Mouse (Mus musculus) urinary bladder, adult 2 months (tissue): ENCODE results near the gene Ece1. TPM values are rescaled to one million over a fixed set of nuclear protein-coding genes. Genes with fewer than 3 reads are reported as not detected.
"Not testable (repeated sequence)": the region's sequence is repeated elsewhere in the genome, so short reads cannot be mapped to it uniquely, and the experiment has no call there.

Source experiments
- DNase-seq: peaks from one replicate; pipeline ENCODE4 v3.0.0; 2022; ENCODE audit warnings: low spot score
- polyA plus RNA-seq: library from polyadenylated mRNA; depleted of rRNA; stranded (reverse); fragments of >200 nt; gene quantifications from 2 replicates; pipeline ENCODE4 v1.2.3, GENCODE M21; 2012

Ece1 gene
- polyA plus RNA-seq, 1 experiment, result 30.0 TPM

DNA sequence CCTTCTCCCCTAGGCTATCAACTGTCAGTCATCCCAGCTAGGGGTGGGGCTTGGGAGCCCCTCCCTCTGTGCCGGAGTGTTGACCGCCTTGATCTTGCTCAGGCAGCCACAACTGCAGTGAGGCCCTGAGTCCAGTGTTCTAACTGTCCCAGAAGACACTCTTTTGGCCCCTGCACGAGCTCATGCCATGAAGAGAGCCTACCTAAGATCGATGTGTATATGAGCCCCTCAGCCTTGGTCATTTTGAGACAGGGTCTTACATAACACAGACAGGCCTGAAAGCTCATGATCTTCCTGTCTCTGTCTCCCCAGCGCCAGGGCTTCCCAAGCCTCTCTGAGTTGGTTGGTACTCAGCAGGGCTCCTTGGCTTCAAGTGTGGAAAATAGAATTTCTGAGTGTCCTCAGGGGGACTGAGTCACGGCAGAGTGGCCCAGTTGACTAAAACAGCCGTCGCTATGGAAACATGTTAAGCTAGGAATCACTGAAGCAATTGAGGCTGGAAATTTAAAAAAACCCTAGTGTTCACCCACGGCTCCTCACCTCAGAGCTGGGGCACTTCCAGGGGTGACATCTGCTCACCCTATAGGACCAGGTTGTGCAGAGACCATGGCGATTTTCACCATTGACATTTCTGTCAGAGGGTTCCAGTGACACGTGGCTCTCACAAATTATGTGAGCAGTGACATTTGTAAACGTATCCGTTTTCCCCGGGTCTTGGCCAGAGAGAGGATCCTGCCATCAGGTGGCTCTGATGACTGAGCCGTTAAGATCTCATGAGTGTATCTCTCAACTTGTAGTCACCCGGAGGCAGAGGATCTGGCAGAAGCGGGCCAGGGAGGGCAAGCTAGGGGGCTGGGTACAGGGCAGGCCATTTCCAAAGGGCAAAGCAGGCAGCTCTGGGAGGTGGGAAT, 80.1 kb downstream of the Ece1 start:
- DNase-seq, result no peak

DNA sequence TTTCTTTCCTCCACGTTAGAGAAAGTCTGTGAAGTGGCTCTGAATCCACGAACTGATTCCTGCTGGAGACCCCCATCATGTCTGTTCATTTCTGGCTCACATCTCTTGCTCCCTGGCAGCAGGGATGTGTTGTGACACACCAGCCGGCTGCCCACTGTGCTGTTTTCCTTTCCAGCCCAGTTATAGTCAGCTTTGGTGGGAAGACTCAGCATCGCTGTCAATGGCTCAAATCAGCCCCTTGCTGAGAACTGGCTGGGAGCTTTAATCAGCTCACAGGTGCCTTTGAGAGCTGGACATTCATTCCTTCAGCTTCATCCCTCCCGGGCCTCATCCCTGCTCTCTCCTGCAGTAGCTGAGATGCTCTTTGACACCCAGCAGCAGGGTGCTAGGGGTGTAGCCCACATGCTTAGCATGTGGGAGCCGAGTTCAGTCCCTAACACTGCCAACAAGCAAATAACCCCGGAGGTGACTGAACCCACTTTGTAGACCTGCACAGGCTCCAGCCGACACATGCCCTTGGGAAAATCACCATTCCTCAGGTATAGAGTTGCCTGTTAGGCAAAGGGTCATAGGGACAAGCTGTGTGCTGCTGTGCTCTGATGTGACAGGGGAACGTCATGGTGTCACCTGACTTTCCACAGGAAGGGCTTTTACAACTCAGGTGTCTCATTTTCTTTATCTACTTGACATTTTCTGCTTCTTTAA, 80.9 kb downstream of the Ece1 start:
- no peak for DNase-seq

DNA sequence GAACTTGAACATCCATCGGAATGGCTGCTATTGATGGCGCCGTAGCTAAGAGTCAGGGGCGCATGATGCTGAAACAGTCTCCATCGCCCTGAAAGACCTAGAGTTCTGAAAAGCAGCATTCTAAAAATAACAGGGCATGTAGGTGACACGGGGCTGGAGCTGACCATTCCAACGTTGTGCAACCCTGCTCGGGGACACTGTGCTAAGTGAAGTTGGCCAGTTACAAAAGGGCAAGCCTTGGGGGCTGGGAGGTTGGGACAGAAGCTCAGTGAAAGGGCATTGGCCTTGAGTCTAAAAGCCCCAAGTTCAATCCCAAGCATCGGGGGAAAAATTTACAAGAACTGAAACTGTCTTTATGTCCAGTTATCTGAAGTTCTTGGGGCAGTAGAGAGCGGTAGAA, 81.5 kb downstream of the Ece1 start:
- no peak for DNase-seq

DNA sequence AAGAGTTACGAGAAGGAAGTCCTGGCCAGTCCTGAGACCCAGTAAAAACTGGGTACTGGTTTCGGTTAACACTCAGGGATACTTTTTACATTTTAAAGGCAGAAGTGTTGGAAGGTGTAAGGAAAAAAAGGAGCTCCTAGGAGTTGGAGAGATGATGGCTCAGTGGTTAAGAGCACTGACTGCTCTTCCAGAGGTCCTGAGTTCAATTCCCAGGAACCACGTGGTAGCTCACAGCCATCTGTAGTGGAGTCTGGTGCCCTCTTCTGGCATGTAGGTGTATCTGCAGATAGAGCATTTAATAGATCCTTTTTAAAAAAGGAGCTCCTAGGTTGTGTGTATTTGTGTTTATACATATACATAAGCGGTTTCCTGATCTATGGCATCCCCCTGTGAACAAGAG, 83.3 kb downstream of the Ece1 start:
- no peak for DNase-seq

DNA sequence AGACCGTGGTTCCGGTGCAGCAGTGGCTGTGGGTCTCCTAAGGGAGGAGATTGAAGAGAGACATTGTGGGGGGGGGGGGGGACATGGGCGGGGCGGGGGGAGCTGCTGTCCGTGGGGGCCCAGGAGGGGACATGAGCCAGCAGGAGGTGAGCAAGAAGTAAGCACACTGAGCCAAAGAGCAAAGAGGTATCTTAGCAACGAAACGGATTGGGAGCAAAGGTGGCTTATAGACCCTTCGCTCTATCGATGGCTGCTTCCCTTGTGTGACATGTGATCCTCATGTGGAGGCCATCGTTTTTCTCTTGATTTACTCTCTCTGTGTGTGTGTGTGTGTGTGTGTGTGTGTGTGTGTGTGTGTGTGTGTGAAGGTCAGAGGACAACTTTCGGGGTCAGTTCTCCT, 84.4 kb downstream of the Ece1 start:
- no peak for DNase-seq

DNA sequence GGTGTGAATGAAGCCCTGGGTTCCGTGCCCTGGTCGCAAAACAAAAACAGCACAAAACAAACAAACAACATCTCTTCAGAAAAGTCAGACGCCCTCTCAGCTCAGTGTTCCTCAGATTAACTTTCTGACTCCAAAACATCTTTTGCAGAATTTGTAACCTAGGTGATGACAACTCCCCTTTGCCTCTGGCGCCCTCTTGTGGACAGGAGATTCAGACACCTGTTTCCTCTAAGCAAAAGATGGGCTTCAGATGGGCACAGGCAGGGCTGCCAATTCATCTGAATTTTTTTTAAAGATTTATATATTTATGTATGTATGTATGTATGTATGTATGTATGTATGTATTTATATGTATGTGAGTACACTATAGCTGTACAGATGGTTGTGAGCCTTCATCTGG, 90.8 kb downstream of the Ece1 start:
- DNase-seq, result peak; percentile 56

DNA sequence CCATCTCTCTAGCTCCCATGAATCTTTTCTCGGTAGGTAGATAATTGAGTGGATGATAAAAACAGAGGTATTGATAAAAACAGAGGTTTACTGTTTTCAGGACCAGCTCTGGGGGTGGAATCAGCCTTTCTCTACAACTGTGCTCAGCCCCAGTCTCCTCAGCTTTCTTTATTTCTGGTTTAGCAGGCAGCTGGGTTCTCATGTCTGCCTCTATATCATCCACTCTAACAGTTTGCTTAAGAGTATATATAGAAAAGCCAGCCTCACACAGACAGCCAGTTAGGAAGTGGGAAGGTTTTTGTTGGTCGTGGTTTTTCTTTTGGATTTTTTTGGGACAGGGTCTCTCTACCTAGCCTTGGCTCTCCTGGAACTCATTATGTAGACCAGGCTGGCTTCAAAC, 92.1 kb downstream of the Ece1 start:
- DNase-seq, result no peak

DNA sequence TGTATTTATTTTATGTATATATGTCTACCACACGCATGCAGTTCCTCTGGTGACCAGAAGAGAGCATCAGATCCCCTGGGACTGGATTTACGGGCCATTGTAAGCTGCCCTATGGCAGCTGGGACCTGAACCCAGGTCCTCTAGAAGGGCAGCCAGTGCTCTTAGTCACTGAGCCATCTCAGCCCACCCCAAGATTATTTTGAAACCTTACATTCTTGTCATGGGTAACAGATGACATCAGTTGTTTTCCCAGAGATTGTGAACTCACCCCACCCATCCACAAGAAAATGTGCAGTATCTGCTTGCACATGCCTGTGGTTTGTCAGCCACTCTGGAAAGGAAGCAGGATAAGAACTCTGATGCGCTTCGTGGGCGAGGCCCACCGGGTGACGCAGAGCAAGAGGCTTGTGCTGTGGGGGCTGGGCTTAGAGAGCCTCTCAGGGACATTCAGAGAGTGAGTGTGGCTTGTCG, 92.9 kb downstream of the Ece1 start:
- no peak for DNase-seq

DNA sequence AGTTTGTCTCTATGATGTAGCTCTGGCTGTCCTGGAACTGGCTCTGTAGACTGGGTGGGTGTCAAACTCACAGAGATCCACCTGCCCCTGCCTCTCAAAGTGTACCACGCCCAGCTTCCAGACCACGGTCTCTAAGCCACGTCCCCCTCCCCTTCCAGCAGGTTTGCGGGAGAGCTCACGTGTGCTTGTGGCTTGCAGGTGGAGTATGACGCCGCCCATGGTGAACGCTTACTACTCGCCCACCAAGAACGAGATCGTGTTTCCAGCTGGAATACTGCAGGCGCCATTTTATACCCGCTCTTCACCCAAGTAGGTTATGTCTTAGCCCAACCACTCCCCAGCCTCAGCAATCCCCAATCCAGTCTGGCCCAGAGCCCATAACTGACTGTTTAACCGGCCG, 94.2 kb downstream of the Ece1 start:
- DNase-seq, result no peak

DNA sequence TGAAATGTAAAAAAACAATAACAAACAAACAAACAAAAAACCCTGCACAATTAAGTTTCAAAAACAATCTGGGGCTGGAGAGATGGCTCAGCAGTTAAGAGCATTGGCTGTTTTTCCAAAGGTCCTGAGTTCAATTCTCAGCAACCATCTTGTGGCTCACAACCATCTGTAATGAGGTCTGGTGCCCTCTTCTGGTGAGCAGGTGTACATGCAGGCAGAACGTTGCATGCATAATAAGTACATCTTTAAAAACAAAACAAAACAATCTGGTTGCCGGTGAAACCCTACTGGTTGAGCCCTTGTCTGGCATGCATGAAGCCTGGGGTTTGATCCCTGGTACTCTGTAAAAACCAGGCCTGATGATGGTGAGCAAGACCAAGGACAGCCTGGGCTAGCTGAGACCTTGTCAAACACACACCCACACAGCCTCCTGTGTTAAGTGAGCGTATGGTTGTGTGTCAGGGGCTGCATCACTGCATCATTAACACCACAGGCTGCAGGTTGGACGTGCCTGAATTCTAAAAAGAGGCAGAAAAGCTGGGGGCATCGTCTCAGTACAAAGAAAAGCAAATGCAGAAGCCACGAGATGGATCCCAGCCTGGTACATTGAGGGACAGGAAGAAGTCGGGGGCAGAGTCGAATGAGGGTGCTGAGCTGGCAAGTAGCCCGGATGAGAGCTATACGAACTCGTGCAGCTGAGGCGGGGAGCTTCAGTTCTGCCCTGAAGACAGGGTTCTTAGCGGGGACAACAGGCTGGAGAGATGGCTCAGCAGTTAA, 98.0 kb downstream of the Ece1 start:
- no peak for DNase-seq

DNA sequence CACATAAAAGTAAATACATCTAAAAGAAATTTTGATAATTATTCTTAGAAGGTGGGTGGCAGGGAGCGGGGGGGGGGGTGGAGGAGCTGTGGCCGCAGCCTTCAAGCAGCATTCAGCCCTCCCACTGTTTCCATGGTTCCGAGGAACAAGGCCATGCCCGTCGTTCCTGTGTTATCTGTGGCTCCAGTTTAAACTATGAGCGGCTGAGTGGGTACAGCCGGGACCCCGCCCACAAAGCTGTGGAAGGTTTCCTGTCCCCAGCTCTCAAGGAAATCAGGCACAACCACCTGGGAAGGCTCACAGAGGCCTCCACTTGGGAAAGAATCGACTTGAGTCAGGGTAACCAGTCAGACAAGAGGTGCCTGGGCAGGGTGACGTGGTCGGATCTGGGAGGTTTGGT, 98.7 kb downstream of the Ece1 start:
- no peak for DNase-seq

DNA sequence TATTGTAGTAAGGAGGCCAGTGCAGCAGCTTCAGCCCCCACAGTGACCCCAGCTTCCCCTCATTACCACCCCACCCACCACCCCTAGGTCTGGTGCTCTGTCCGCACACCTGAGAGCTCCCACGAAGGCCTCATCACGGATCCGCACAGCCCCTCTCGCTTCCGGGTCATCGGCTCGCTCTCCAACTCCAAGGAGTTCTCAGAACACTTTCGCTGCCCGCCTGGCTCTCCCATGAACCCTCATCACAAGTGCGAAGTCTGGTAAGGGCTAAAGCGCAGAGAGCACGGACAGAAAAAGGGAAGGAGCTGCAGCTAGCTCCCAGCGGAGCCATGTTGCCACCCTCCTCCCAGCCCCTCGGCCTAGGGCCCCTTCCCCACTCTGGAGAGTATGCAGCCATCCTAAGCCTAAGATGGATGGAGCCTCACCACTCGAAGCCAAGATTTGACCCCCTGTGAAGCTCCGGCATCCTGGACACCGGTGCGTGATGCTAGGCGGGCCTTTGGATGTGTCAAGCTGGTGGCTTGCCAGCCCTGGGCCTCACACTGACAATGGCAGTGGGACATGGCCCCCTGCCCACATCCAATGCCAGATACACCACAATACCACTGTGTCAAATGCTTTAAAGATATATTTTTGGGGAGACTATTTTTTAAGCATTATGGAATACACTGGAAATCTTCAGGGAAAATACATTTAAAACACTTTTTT, 100.8 kb downstream of the Ece1 start:
- no peak for DNase-seq

DNA sequence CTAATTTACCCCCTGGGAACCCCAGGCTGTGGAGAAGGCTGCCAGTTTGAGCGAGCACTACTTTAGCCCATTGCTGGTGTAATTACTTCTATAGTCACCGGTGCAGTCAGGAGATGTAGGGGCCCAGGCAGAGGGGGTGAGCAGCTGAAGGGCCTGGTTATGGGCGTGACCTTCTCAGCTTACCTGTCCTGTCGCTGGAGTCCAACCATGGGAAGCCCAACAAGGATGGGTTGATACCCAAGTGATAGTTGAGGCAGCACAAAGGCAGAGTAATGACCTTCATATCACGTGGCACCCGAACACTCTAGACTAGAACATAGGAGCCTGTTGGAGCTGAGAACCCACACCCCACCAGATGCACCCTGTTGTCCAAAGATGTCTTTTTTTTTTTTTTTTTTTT, 101.4 kb downstream of the Ece1 start:
- DNase-seq, result no peak

DNA sequence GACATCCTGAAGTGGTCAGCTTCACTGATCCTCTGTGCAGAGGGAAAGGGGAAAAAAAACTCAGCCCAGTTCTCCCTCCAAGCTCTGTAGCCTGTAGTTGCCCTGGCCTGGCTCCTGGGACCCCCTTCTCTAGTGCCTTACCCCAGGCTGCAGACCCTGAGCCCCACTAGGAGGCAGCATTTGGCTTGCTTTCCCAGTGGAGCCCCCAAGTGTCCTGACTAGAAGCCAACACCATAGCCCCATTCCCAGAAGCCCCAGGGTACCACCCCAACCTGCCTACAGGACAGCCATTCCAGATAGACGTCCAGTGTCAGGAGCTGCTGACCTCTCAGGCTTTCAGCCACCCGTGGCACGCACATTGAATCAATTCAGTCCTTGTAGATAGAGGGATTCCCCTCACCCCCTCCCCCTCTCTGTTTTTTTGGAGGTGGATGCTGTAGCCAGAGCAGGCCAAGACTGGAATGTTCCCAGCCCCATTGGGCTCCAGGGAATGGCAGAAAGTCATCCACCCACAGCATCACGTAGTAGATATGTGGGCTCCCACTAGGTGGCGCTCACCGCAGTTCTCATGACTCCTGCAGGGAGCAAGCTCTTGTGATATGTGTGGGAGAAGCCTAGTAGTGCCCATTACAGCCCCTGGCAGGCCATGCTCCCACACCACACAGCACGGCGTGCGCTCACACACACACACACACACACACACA, 102.0 kb downstream of the Ece1 start:
- peak; percentile 62 for DNase-seq

DNA sequence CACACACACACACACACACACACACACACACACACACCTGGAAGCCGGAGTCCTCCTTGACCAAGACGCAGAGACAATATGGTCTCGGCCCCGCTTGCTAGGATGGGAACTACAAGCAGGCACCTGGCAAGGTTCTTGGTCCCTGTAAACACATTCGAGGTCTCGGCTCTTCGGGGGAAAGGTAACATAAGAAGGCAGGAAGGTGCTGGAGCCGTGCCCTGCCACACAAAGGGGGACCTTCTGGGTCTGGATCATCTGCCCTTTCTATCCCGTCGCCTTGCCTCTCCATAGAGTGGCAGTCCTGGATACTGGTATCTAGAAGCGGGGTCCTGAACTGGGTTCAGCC, 102.5 kb downstream of the Ece1 start:
- DNase-seq, result no peak

DNA sequence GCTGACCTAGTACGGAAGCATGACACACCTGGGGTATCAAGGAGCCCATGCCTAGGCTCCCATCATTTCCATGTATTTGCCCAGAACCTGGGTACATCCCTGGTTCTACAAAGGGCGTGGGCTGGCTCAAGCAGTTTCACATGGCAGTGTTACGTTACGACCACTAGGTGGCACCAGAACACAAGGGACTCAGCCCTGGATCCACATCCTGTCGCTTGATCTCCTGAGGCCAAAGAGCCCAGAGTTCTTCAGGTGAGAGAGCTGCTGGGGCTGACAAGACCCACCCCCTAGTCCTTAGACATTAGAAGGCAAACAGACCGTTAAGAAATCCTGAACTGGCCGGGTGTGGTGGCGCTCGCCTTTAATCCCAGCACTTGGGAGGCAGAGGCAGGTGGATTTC, 106.2 kb downstream of the Ece1 start:
- DNase-seq, result no peak

DNA sequence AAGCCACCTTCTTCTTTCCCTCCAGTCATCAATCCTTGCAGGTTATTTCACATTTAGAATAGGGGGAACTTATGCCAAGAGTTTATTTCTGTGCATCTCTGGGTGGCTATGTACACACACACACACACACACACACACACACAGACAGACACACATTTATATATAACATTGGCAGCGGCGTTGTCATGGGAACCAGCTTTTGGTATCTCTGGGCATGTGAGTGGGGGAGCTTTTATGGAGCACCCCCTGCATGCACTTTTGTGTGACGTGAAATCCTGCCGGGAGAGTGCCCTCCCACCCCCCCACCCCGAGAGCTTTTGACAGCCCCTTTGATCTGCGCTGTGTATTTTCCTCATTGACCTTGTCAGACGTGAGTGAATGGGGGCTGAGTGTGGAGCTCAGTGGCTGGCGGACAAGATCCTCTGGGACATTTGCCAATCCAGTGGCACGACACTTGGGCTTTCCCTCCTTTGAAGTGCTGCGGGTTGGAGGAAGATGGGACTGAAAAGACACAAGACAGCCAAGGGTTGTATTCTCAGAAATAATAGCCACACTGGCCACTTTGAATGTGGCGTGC, 108.7 kb downstream of the Ece1 start:
- DNase-seq, result not testable (repeated sequence)

DNA sequence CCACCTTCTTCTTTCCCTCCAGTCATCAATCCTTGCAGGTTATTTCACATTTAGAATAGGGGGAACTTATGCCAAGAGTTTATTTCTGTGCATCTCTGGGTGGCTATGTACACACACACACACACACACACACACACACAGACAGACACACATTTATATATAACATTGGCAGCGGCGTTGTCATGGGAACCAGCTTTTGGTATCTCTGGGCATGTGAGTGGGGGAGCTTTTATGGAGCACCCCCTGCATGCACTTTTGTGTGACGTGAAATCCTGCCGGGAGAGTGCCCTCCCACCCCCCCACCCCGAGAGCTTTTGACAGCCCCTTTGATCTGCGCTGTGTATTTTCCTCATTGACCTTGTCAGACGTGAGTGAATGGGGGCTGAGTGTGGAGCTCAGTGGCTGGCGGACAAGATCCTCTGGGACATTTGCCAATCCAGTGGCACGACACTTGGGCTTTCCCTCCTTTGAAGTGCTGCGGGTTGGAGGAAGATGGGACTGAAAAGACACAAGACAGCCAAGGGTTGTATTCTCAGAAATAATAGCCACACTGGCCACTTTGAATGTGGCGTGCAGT, 112.9 kb downstream of the Ece1 start:
- DNase-seq, result not testable (repeated sequence)

DNA sequence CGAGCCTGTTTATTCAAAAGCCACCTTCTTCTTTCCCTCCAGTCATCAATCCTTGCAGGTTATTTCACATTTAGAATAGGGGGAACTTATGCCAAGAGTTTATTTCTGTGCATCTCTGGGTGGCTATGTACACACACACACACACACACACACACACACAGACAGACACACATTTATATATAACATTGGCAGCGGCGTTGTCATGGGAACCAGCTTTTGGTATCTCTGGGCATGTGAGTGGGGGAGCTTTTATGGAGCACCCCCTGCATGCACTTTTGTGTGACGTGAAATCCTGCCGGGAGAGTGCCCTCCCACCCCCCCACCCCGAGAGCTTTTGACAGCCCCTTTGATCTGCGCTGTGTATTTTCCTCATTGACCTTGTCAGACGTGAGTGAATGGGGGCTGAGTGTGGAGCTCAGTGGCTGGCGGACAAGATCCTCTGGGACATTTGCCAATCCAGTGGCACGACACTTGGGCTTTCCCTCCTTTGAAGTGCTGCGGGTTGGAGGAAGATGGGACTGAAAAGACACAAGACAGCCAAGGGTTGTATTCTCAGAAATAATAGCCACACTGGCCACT, 117.1 kb downstream of the Ece1 start:
- not testable (repeated sequence) for DNase-seq

DNA sequence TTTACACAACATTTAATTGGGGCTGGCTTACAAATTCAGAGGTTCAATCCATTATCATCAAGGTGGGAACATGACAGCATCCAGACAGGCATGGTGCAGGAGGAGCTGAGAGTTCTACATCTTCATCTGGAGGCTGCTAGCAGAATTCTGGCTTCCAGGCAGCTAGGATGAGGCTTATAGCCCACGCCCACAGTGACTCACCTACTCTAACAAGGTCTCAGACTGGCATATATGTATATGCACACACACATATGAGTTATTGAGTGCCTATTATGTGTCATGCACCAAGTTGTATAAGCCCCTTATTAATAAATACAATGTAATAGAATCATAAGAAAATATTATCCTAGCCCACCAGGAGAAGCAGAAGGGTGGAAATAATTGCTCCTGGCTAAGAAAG, 120.8 kb downstream of the Ece1 start:
- no peak for DNase-seq
